In genomic region chr6:83118369-83118768, GRCm38 (mm10) we compare ENCODE assay signal across 19 mouse cellular contexts. TPM values are rescaled to one million over a fixed set of nuclear protein-coding genes. Genes with fewer than 3 reads are reported as not detected.
DNase-seq lines count a peak whose midpoint lies in the region; ATAC-seq and TF ChIP-seq lines count a peak whose summit lies in the region.
"Had no signal": no experiment of that assay in that cellular context is flagged by ENCODE, and none has a peak within 500 bp of the region (broad histone marks: within the 10 kb centered on the region; RNA-seq: fewer than 3 reads in every experiment).

No protein-coding gene starts in this region.

- no peak overlapping the region for H3K4me3 ChIP-seq in gastrocnemius, adult 2 months
- no peak overlapping the region for H3K4me3 ChIP-seq in limb, embryonic 13.5 days
- H3K4me3 ChIP-seq in limb, embryonic 10.5 days, result no peak overlapping the region
- no peak overlapping the region for H3K4me3 ChIP-seq in testis, adult 2 months (ENCODE audit: control insufficient read depth, low read depth, low read length)
- H3K4me3 ChIP-seq: heart, embryonic 13.5 days; intestine, embryonic 15.5 days; left cerebral cortex, adult 2 months; limb, embryonic 12.5 days; midbrain, embryonic 15.5 days; stomach, embryonic 15.5 days had no signal

- H3K9me3 ChIP-seq in limb, embryonic 13.5 days, result no peaks in the 10 kb centered on the region
- H3K9me3 ChIP-seq in limb, embryonic 10.5 days (replicated peaks), result no peaks in the 10 kb centered on the region
- H3K9me3 ChIP-seq: forebrain, embryonic 10.5 days; heart, embryonic 13.5 days; intestine, embryonic 15.5 days; limb, embryonic 12.5 days; midbrain, embryonic 15.5 days; stomach, embryonic 15.5 days had no signal

- H3K4me2 ChIP-seq in limb, embryonic 13.5 days (replicated peaks), result 0 out of 2 replicates have a peak overlapping the region, but pooled peaks have one; percentile 3
- H3K4me2 ChIP-seq: heart, embryonic 13.5 days; intestine, embryonic 15.5 days; limb, embryonic 12.5 days; midbrain, embryonic 15.5 days; stomach, embryonic 15.5 days had no signal

- ATAC-seq in limb, embryonic 13.5 days (ENCODE audit: low FRiP score, low read depth), result no peak
- ATAC-seq: intestine, embryonic 15.5 days; midbrain, embryonic 15.5 days had no signal

- no peak overlapping the region for H3K9ac ChIP-seq in limb, embryonic 13.5 days
- H3K9ac ChIP-seq: heart, embryonic 13.5 days; intestine, embryonic 15.5 days; limb, embryonic 12.5 days; midbrain, embryonic 15.5 days; stomach, embryonic 15.5 days had no signal

- H3K27me3 ChIP-seq in limb, embryonic 13.5 days, result no peaks in the 10 kb centered on the region
- no peaks in the 10 kb centered on the region for H3K27me3 ChIP-seq in limb, embryonic 10.5 days (ENCODE audit: low read depth, poor library complexity, severe bottlenecking)
- no peaks in the 10 kb centered on the region for H3K27me3 ChIP-seq in testis, adult 2 months (ENCODE audit: control insufficient read depth, insufficient read depth, low read length)
- H3K27me3 ChIP-seq: heart, embryonic 13.5 days; intestine, embryonic 15.5 days; limb, embryonic 12.5 days; midbrain, embryonic 15.5 days; stomach, embryonic 15.5 days had no signal

- peak; percentile 14 for DNase-seq in gastrocnemius, adult 2 months
- DNase-seq in gastrocnemius, postnatal 14 days, result no peak
- DNase-seq in limb, embryonic 10.5 days (ENCODE audit: low spot score), result no peak
- DNase-seq in testis, postnatal 10 days (ENCODE audit: low spot score), result no peak
- no peak for DNase-seq in Muller cell, postnatal 12 days (ENCODE audit: inconsistent ontology term)
- no peak for DNase-seq in embryo, embryonic 11 days
- DNase-seq: cerebellum, postnatal 36 days; heart, postnatal 4 days; right cerebral cortex, postnatal 14 days; thymus, postnatal 25 days had no signal

- no peak for TF ChIP-seq CTCF in gastrocnemius, adult 2 months (IDR thresholded peaks at IDR 0.05)
- TF ChIP-seq CTCF in testis, adult 2 months (IDR thresholded peaks at IDR 0.05; ENCODE audit: control insufficient read depth, insufficient read depth, insufficient replicate concordance, low read depth, low read length), result no peak

- H3K27ac ChIP-seq in gastrocnemius, adult 2 months, result no peak overlapping the region
- no peak overlapping the region; the same call in 1 of the 2 replicates for H3K27ac ChIP-seq in limb, embryonic 13.5 days
- H3K27ac ChIP-seq in limb, embryonic 10.5 days, result no peak overlapping the region
- no peak overlapping the region for H3K27ac ChIP-seq in testis, adult 2 months (ENCODE audit: control insufficient read depth, insufficient read depth, low read depth, low read length)
- H3K27ac ChIP-seq: intestine, embryonic 15.5 days; left cerebral cortex, adult 2 months; limb, embryonic 12.5 days; midbrain, embryonic 15.5 days; stomach, embryonic 15.5 days had no signal

- TF ChIP-seq POLR2A in testis, adult 2 months (IDR thresholded peaks at IDR 0.05; ENCODE audit: control insufficient read depth, low read depth, low read length), result peak; percentile 30; the same call in 1 of the 2 replicates

- H3K4me1 ChIP-seq in limb, embryonic 13.5 days, result peaks cover 50% of the 10 kb centered on the region
- H3K4me1 ChIP-seq in limb, embryonic 10.5 days, result peaks cover 56% of the 10 kb centered on the region
- H3K4me1 ChIP-seq in testis, adult 2 months (ENCODE audit: control insufficient read depth, insufficient read depth, low read length), result peaks cover 32% of the 10 kb centered on the region

- intact Hi-C loops in gastrocnemius, adult 2 months (cut with DNase I), result loop anchor here (2.0 kb wide), 1 partner anchor 38 kb away; the partner anchor contains the start of genes 1700003E16Rik and Wdr54
- intact Hi-C loops in gastrocnemius, postnatal 14 days (cut with DNase I; ENCODE audit: low total_unique reads), result loop anchor here (5.0 kb wide), 1 partner anchor 44 kb away; no protein-coding TSS in a partner anchor

- peaks cover 33% of the 10 kb centered on the region for H3K36me3 ChIP-seq in limb, embryonic 13.5 days
- H3K36me3 ChIP-seq in limb, embryonic 10.5 days, result peaks cover 41% of the 10 kb centered on the region
- no peaks in the 10 kb centered on the region; the same call in 1 of the 2 replicates for H3K36me3 ChIP-seq in testis, adult 2 months (ENCODE audit: control insufficient read depth, insufficient read depth, low read length)

- 81% methylated on average over 11 of the region's 11 CpGs for WGBS in limb, embryonic 13.5 days
- WGBS in limb, embryonic 10.5 days, result 88% methylated on average over 11 of the region's 11 CpGs

RNA-seq across cellular contexts. Expression of gene Wbp1, which starts 3.0 kb away (rescaled TPM):
- total RNA-seq in gastrocnemius, adult 2 months (2021), result 10 to 100 TPM; 43.3 to 45.6 TPM
- 10 to 100 TPM; 48.2 to 50.5 TPM for total RNA-seq in gastrocnemius, postnatal 14 days (2021)
- 161 and 169 TPM in 2 replicates for polyA plus RNA-seq in limb, embryonic 13.5 days (2015; fragmentation: Nextera tagmentation; extraction: Ambion mirVana)
- polyA plus RNA-seq in limb, embryonic 10.5 days (2016; fragmentation: Nextera tagmentation; extraction: Ambion mirVana), result 136 and 188 TPM in 2 replicates
- polyA plus RNA-seq in testis, adult 2 months (2012; rRNA removed), result 53.0 and 63.3 TPM in 2 replicates

RNA-seq across cellular contexts. Expression of gene Mogs, which starts 3.1 kb away (rescaled TPM):
- total RNA-seq in gastrocnemius, adult 2 months (2021), result 1 to 10 TPM; 4.7 to 6.6 TPM
- total RNA-seq in gastrocnemius, postnatal 14 days (2021), result 1 to 10 TPM; 6.8 to 8.8 TPM
- 42.7 and 45.4 TPM in 2 replicates for polyA plus RNA-seq in limb, embryonic 13.5 days (2015; fragmentation: Nextera tagmentation; extraction: Ambion mirVana)
- 45.3 and 53.8 TPM in 2 replicates for polyA plus RNA-seq in limb, embryonic 10.5 days (2016; fragmentation: Nextera tagmentation; extraction: Ambion mirVana)
- 20.7 and 20.9 TPM in 2 replicates for polyA plus RNA-seq in testis, adult 2 months (2012; rRNA removed)

RNA-seq across cellular contexts. Expression of gene Ino80b, which starts 6.9 kb away (rescaled TPM):
- 10 to 100 TPM; 13.7 to 16.3 TPM for total RNA-seq in gastrocnemius, adult 2 months (2021)
- total RNA-seq in gastrocnemius, postnatal 14 days (2021), result 10 to 100 TPM; 14.5 to 15.2 TPM
- polyA plus RNA-seq in limb, embryonic 13.5 days (2015; fragmentation: Nextera tagmentation; extraction: Ambion mirVana), result 12.4 and 12.8 TPM in 2 replicates
- 17.4 and 17.8 TPM in 2 replicates for polyA plus RNA-seq in limb, embryonic 10.5 days (2016; fragmentation: Nextera tagmentation; extraction: Ambion mirVana)
- polyA plus RNA-seq in testis, adult 2 months (2012; rRNA removed), result 35.0 and 50.6 TPM in 2 replicates

RNA-seq across cellular contexts. Expression of gene Mrpl53, which starts 9.5 kb away (rescaled TPM):
- total RNA-seq in gastrocnemius, adult 2 months (2021), result 100 to 1,000 TPM in 1 of 2 experiments, 10 to 100 TPM in 1; 94.7 to 121 TPM
- total RNA-seq in gastrocnemius, postnatal 14 days (2021), result 100 to 1,000 TPM; 100 to 117 TPM
- polyA plus RNA-seq in limb, embryonic 13.5 days (2015; fragmentation: Nextera tagmentation; extraction: Ambion mirVana), result 134 and 138 TPM in 2 replicates
- polyA plus RNA-seq in limb, embryonic 10.5 days (2016; fragmentation: Nextera tagmentation; extraction: Ambion mirVana), result 150 and 163 TPM in 2 replicates
- 71.3 and 82.0 TPM in 2 replicates for polyA plus RNA-seq in testis, adult 2 months (2012; rRNA removed)

RNA-seq across cellular contexts. Expression of gene Rtkn, which starts 16.9 kb away (rescaled TPM):
- 10 to 100 TPM; 12.2 to 15.3 TPM for total RNA-seq in gastrocnemius, adult 2 months (2021)
- total RNA-seq in gastrocnemius, postnatal 14 days (2021), result 10 to 100 TPM; 13.0 to 16.5 TPM
- 64.7 and 74.1 TPM in 2 replicates for polyA plus RNA-seq in limb, embryonic 13.5 days (2015; fragmentation: Nextera tagmentation; extraction: Ambion mirVana)
- 34.2 and 51.8 TPM in 2 replicates for polyA plus RNA-seq in limb, embryonic 10.5 days (2016; fragmentation: Nextera tagmentation; extraction: Ambion mirVana)
- 13.2 and 19.2 TPM in 2 replicates for polyA plus RNA-seq in testis, adult 2 months (2012; rRNA removed)
